24 mouse cellular contexts compared by ENCODE assay signal in genomic region chr9:102985939-102986338, GRCm38 (mm10).
"Had no signal": no experiment of that assay in that cellular context is flagged by ENCODE, and none has a peak within 500 bp of the region (broad histone marks: within the 10 kb centered on the region; RNA-seq: fewer than 3 reads in every experiment).

No protein-coding gene starts in this region.

- H3K9ac ChIP-seq: heart, embryonic 13.5 days; heart, embryonic 15.5 days; hindbrain, embryonic 13.5 days; hindbrain, embryonic 15.5 days; intestine, embryonic 15.5 days; limb, embryonic 12.5 days; liver, embryonic 13.5 days; liver, embryonic 15.5 days; liver, postnatal 0 days had no signal

- DNase-seq: gastrocnemius, postnatal 14 days; gastrocnemius, postnatal 36 days; heart, adult 11 months; heart, adult 2 months; heart, postnatal 14 days; heart, postnatal 36 days; kidney, adult 18-20 months; kidney, postnatal 10 days; liver; liver, embryonic 13.5 days; liver, postnatal 0 days had no signal

- ATAC-seq: inflammation-experienced regulatory T-cells, adult 6 months; intestine, embryonic 15.5 days; intestine, postnatal 0 days had no signal

- H3K9me3 ChIP-seq: heart, embryonic 13.5 days; heart, embryonic 15.5 days; hindbrain, embryonic 13.5 days; hindbrain, embryonic 15.5 days; intestine, embryonic 15.5 days; limb, embryonic 10.5 days; limb, embryonic 12.5 days; liver, embryonic 13.5 days; liver, embryonic 15.5 days had no signal

- H3K27ac ChIP-seq: heart, adult 2 months; heart, embryonic 13.5 days; heart, embryonic 15.5 days; hindbrain, embryonic 13.5 days; hindbrain, embryonic 15.5 days; intestine, embryonic 15.5 days; layer of hippocampus, adult 2 months; left cerebral cortex, adult 2 months; limb, embryonic 10.5 days; limb, embryonic 12.5 days; liver, embryonic 13.5 days; liver, embryonic 15.5 days had no signal

- H3K36me3 ChIP-seq: heart, embryonic 13.5 days; heart, embryonic 15.5 days; hindbrain, embryonic 13.5 days; hindbrain, embryonic 15.5 days; intestine, embryonic 15.5 days; limb, embryonic 10.5 days; limb, embryonic 12.5 days; liver, embryonic 13.5 days; liver, embryonic 15.5 days had no signal

- H3K4me2 ChIP-seq: heart, embryonic 11.5 days; heart, embryonic 13.5 days; heart, embryonic 15.5 days; hindbrain, embryonic 13.5 days; hindbrain, embryonic 15.5 days; intestine, embryonic 15.5 days; limb, embryonic 12.5 days; liver, embryonic 13.5 days; liver, embryonic 15.5 days had no signal

- H3K27me3 ChIP-seq: heart, embryonic 13.5 days; heart, embryonic 15.5 days; hindbrain, embryonic 13.5 days; hindbrain, embryonic 15.5 days; intestine, embryonic 15.5 days; liver, embryonic 13.5 days; liver, embryonic 15.5 days had no signal

- H3K4me3 ChIP-seq: heart, adult 2 months; heart, embryonic 13.5 days; heart, embryonic 15.5 days; hindbrain, embryonic 13.5 days; hindbrain, embryonic 15.5 days; intestine, embryonic 15.5 days; layer of hippocampus, adult 2 months; left cerebral cortex, adult 2 months; limb, embryonic 10.5 days; limb, embryonic 12.5 days; liver, embryonic 13.5 days; liver, embryonic 15.5 days had no signal

- H3K4me1 ChIP-seq: intestine, embryonic 15.5 days; liver, embryonic 13.5 days had no signal
